Mouse (Mus musculus): Measurements from ENCODE around the gene Sf3a1.

Gene Sf3a1

GRCm38 (mm10) chr11:4187318-4187700 lies 27.2 kb downstream of the Sf3a1 start:
- DNase-seq, result peak; percentile 38 to 45

DNA sequence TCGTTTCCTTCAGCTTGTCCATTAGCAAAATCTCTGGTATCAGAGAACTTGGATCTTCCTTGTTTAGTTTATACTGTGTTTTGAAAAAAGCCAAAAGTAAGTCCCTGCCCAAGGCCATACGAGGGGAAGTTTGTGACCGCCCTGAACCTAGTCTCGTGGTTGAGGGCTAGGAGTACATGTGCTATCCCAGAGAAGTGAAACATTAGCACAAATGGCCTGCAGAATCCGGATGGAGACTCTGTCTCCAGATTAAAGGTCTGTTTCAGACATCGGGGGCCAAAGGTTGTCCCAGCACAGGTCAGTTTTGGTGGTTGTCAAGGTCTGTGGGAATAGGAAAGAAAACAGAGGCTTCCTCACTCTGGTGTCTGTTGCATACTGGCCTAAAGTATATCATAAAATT lies 29.0 kb downstream of the Sf3a1 start:
- no peak for DNase-seq

GRCm38 (mm10) chr11:4190677-4191076 lies 30.5 kb downstream of the Sf3a1 start:
- no peak for DNase-seq

- DNase-seq, result no peak
These were observed 32.6 kb downstream of the Sf3a1 start for GRCm38 (mm10) chr11:4192757-4193156.

GRCm38 (mm10) chr11:4193420-4193819 lies 33.3 kb downstream of the Sf3a1 start:
- no peak for DNase-seq

GRCm38 (mm10) chr11:4195597-4196031 lies 35.5 kb downstream of the Sf3a1 start:
- DNase-seq, result no peak

GRCm38 (mm10) chr11:4196636-4197035 lies 36.5 kb downstream of the Sf3a1 start:
- no peak for DNase-seq

GRCm38 (mm10) chr11:4197691-4198090 lies 37.5 kb downstream of the Sf3a1 start:
- DNase-seq, result no peak

GRCm38 (mm10) chr11:4201981-4202700 lies 42.0 kb downstream of the Sf3a1 start:
- peak; percentile 46 to 48 for DNase-seq

DNA sequence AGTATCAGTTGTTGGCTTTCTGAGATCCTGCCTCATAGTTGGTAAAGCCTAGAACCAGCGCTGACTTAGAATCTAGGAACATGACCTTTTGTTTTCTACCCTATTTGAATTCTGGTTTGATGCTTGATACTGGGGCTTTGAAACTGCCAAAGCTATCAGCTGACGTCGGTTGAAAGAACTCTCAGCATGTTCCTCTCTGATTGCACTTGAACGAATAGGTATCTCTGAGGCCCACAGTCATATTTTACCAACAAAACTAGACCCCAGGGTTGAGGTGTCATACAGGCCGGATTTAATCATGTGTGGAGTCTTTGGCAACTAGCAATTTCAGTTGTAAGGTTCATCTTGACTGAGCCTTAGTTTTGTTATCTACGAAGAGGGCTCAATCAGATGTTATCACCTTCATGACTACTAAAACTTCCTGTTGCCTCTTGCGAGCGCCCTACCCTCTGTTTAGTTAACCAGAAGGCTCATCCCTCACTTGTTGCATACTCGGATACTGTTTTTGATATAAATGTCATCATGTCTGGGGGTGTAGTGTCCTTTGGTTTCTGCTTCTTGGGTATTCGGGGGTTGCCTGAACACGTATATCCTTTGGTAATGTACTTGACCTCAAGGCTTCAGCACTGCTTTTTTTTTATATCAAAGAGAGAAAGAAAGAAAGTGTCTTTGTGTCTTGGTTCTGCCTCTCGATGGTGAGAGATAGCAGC lies 43.0 kb downstream of the Sf3a1 start:
- no peak for DNase-seq

- DNase-seq, result peak in 1 of 2 experiments; percentile 41
These were observed 43.5 kb downstream of the Sf3a1 start for GRCm38 (mm10) chr11:4203705-4204074.

DNA sequence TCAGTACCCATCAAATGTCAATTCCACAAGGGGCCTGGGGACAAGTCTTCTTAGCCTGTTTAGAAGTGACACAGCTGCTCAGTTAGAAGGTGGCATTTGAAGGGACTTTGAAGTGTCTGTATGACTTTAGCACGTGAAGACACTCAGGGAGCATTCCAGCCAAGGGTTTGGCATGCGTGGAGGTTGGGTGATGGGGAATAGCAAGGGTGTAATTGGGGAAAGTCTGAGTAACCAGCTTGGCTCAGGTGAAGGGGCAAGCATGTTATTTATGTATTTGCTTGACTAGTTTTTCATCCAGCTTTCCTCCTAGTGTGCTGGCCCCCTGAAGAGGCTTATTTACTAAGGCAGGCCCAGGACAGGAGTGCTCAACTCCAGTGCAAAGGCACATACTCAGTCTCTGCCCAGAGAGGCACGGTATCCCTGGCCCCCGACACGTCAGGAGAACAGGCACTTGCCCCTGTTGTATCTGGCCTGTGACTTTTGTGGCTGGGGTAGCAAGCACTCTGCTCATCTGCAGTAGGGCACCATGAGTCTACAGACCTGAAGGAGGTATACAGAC lies 45.0 kb downstream of the Sf3a1 start:
- DNase-seq, result no peak

DNA sequence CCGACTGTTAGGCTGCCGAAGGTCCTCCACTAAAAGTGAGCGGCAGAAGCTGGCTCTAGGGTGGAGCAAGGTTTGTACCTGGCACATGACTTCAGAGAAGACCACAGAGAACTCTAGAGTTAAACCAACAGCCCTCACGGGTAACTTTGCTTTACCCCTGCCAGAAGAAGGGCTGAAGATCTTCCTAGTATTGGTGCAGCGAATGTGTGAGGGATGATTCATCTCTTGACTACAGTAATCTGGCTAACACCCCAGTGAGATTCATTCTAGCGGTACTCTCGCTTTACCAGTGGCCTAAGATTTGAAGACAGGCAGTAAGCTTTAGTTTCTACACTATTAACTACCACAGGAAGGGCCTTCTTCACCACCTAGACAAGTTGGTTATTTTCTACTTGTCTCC lies 45.8 kb downstream of the Sf3a1 start:
- no peak for DNase-seq

GRCm38 (mm10) chr11:4206563-4206962 lies 46.4 kb downstream of the Sf3a1 start:
- DNase-seq, result no peak

DNA sequence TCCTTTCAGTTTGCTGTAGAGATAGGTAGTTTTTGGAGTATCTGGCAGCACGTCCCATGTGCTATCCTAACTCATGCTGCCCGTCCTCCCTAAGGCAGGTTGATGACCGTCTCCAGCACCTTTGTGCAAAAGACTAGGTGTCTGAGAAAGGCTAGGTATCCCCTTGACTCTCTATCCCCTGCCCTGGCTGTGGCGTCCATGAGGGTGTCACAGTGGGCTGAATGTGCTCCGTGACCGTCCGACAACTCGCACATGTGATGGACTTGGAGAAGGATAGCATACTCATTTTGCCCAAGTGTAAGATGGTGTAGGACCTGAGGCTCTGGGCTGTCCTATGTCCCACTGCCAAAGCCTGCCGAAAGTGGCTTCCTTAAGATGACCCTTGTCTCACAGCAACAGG lies 47.5 kb downstream of the Sf3a1 start:
- no peak for DNase-seq

- no peak for DNase-seq
These were observed 49.4 kb downstream of the Sf3a1 start for GRCm38 (mm10) chr11:4209556-4209955.

GRCm38 (mm10) chr11:4210786-4211185 lies 50.6 kb downstream of the Sf3a1 start:
- DNase-seq, result no peak

GRCm38 (mm10) chr11:4213107-4213506 lies 53.0 kb downstream of the Sf3a1 start:
- DNase-seq, result no peak

- no peak for DNase-seq
These were observed 54.4 kb downstream of the Sf3a1 start for GRCm38 (mm10) chr11:4214572-4214971.

GRCm38 (mm10) chr11:4215061-4215460 lies 54.9 kb downstream of the Sf3a1 start:
- no peak for DNase-seq

GRCm38 (mm10) chr11:4216248-4217000 lies 56.3 kb downstream of the Sf3a1 start:
- DNase-seq, result no peak

DNA sequence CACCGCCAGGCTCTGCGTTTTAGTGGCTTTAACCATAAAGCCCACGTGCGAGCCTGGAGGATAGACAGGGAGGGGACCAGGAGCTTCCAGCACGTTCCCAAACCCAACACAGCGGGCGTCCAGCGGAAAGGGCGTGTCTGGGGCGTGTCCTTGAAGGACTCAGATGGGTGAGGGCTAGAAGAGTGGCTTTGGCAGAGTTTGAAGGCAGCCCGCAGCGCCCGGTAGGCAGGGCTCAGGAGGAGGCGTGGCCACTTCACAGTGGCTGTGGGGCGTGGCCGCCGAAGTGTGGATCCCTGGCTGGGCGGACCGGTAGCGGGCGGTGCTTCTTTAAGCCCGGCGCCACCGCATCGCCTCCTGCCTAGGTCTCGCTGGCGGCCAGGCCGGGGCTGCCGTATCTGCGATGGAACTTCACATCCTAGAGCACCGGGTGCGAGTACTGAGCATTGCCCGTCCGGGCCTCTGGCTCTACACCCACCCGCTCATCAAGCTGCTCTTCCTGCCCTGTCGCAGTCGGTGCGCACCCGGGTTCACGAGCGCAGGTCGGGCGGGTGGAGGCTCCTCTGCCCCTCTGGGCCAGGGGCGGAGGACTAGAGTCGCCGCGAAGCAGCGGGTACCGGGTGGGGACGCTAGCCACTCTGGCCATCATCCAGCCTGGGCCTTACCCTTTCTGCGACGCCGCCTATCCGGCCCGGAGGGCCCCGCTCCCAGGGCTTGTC lies 57.9 kb downstream of the Sf3a1 start, which contains the start of gene Castor1:
Gene Castor1 (plus strand): TSS at position 312 of the 716 bp plus-strand sequence.
- peak; percentile 57 to 72 for DNase-seq

DNA sequence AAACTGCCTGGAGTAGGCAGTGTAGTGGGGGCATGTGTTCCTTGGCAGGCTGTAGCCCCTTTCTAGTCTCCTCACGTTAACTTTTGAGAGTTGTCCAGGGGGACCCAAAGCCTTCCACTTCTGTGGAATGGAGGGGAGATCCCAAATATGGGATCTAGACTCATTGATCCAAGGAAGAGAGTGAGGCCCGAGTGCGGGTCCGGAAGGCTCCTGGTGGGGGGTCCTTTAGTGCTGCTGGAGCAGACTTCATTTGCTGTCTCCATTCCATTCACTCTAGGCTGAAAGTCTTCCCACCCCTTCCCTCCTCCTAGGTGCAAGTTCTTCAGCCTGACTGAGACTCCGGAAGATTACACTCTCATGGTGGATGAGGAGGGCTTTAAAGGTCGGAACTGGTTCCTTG lies 58.5 kb downstream of the Sf3a1 start:
- no peak for DNase-seq

Measured in cerebellum, postnatal 10 days (tissue).